Mouse (Mus musculus) bone marrow, adult 2 months (tissue): ENCODE measurements around the gene Sfmbt1. TPM values are rescaled to one million over a fixed set of nuclear protein-coding genes. Genes with fewer than 3 reads are reported as not detected.
"Not testable (repeated sequence)": the region's sequence is repeated elsewhere in the genome, so short reads cannot be mapped to it uniquely, and the experiment has no call there.

Experiments used
- H3K27ac ChIP-seq: fragments of 200-500 bp; 2 replicates; pipeline ENCODE4 v1.5.1; 2012; ENCODE audit warnings: low read depth, mild to moderate bottlenecking, control low read depth, inconsistent platforms, low read length; ENCODE audit not compliant: control insufficient read depth, poor library complexity, insufficient read depth
- H3K4me1 ChIP-seq: fragments of 200-500 bp; 2 replicates; pipeline ENCODE4 v1.6.1; 2011; ENCODE audit warnings: low read length; ENCODE audit not compliant: control insufficient read depth, insufficient read depth
- H3K4me3 ChIP-seq: fragments of 200-500 bp; replicated peaks from 2 replicates; pipeline ENCODE3; 2011; ENCODE audit warnings: mild to moderate bottlenecking, low read depth, low read length, control low read depth; ENCODE audit not compliant: control insufficient read depth
- CTCF ChIP-seq: fragments of 200-500 bp; IDR thresholded peaks from 2 replicates; pipeline ENCODE4 v1.5.1; 2011; ENCODE audit warnings: low read length, control low read depth; ENCODE audit not compliant: control insufficient read depth, insufficient read depth
- POLR2A ChIP-seq: fragments of 200-500 bp; IDR thresholded peaks from 2 replicates; pipeline ENCODE4 v1.6.1; 2011; ENCODE audit warnings: low read depth, mild to moderate bottlenecking, control low read depth, low read length, borderline replicate concordance; ENCODE audit not compliant: control insufficient read depth
- WGBS: fragments of 180-500 bp; shearing (Covaris S2); methylation state at CpG from one replicate; pipeline ENCODE4 v1.1.7; 2018; 5-methylcytosine and 5-hydroxymethylcytosine counted together
- polyA plus RNA-seq: library from polyadenylated mRNA; stranded (reverse); fragments of >200 nt; gene quantifications from 2 replicates; pipeline ENCODE4 v1.2.4, GENCODE M21; 2011; ENCODE audit warnings: low replicate concordance; ENCODE audit not compliant: missing spikeins, insufficient read depth, insufficient read length

The Sfmbt1 gene
- polyA plus RNA-seq, 1 experiment = 8.9 TPM

GRCm38 (mm10) chr14:30704098-30704855 is 10.4 kb upstream of the Sfmbt1 start:
- no peak overlapping the region for H3K4me3 ChIP-seq
- no peak overlapping the region for H3K27ac ChIP-seq
- no peaks in the 10 kb centered on the region; the same call in 1 of the 2 replicates for H3K4me1 ChIP-seq
- WGBS = 70% methylated on average over 8 of the region's 8 CpGs
- TF ChIP-seq POLR2A = no peak
- no peak for TF ChIP-seq CTCF

GRCm38 (mm10) chr14:30711892-30712291 is 2.8 kb upstream of the Sfmbt1 start:
- H3K27ac ChIP-seq = no peak overlapping the region
- no peaks in the 10 kb centered on the region; the same call in 1 of the 2 replicates for H3K4me1 ChIP-seq
- TF ChIP-seq CTCF = no peak
- TF ChIP-seq POLR2A = no peak
- 84% methylated on average over 2 of the region's 2 CpGs for WGBS
- no peak overlapping the region for H3K4me3 ChIP-seq

DNA sequence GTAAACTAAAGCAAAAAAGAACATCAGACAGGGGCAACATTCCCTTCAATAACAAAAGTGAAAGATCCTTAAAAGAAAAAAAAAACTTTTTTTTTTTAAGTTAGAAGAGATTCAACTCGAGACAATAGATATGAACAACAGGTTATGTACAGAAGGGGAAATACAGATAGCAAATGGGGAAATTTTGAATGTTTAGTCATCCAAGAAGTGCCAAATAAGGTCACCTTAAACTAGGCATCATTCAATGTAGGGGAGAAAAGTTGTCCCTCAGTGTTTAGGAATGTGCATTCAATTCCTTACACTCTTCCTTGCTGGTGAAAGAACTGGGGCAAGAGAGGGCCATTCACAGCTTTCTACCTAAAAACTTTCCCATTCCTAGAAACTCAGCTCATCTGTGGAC is 880 bp upstream of the Sfmbt1 start:
- no peak overlapping the region for H3K4me3 ChIP-seq
- no peaks in the 10 kb centered on the region; the same call in 1 of the 2 replicates for H3K4me1 ChIP-seq
- no peak overlapping the region for H3K27ac ChIP-seq
- WGBS = 26% methylated on average over 1 of the region's 1 CpGs
- TF ChIP-seq POLR2A (no peak), CTCF (no peak)

GRCm38 (mm10) chr14:30715618-30716050 is 985 bp downstream of the Sfmbt1 start:
- WGBS = under 1% methylated on average over 61 of the region's 68 CpGs
- no peak for TF ChIP-seq POLR2A
- no peak for TF ChIP-seq CTCF
- H3K4me3 ChIP-seq = peak overlapping the region; percentile 87
- H3K27ac ChIP-seq = peak overlapping the region; percentile 69; the same call in 1 of the 2 replicates
- no peaks in the 10 kb centered on the region; the same call in none of the 2 replicates for H3K4me1 ChIP-seq

DNA sequence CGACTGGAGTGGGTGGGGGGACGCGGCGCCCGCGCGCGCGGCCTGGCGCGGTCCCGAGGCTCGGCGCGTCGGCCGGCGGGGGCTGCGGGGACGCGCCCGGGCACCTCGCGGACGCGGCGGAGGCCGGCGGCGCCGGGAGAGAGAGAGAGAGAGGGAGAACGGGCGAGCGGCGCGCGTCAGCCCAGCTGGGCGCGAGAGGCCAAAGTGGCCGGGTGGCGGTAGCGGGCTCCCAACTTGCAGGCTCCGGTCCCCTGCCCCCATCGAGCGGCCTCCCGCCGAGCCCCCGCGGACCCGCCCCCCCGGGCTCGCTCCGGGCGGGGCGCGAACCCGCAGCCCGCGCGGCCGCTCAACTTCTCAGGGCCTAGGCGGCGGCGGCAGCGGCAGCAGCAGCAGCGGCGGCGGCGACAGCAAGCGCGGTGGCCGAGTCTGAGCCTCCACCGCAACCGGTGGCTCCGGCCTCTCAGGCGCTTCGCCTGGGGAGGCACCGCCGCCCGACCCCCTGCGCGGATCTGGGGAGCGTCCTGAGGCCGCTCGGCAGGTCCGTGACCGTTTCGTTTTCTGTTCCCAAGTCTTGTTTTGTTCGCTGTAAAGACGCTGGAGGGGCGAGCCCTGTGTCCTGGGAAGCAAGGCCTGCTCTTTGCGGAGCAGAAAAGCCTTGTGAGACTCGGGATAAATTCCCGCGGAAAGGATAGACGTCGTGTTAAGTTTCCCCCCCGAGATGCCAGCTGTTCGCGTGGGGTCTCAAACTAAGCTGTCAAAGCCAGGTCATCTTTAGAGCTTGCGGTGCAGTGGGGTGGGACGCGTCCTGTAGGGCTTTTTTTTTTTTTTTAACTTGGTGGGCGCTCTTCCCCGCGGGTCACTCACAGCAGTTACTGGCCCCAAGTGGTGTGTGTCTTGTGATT is 1.7 kb downstream of the Sfmbt1 start:
- Histone ChIP-seq H3K27ac (peak overlapping the region; percentile 69), H3K4me1 (no peaks in the 10 kb centered on the region; the same call in none of the 2 replicates), H3K4me3 (peak overlapping the region; percentile 87)
- 1% methylated on average over 99 of the region's 106 CpGs for WGBS
- TF ChIP-seq CTCF (no peak), POLR2A (0 out of 2 replicates have a peak, but pooled peaks have one; percentile 15)

- WGBS = under 1% methylated on average over 7 of the region's 7 CpGs
- Histone ChIP-seq H3K4me1 (no peaks in the 10 kb centered on the region; the same call in none of the 2 replicates), H3K27ac (no peak overlapping the region), H3K4me3 (peak overlapping the region; percentile 87)
- TF ChIP-seq CTCF (no peak), POLR2A (no peak)
These were observed 2.3 kb downstream of the Sfmbt1 start for GRCm38 (mm10) chr14:30716953-30717285.

- H3K4me1 ChIP-seq, H3K27ac ChIP-seq, H3K4me3 ChIP-seq: not testable (repeated sequence)
- 96% methylated on average over 1 of the region's 1 CpGs for WGBS
These were observed 4.0 kb downstream of the Sfmbt1 start for GRCm38 (mm10) chr14:30718696-30719095.

GRCm38 (mm10) chr14:30719514-30719913 is 4.9 kb downstream of the Sfmbt1 start:
- H3K4me3 ChIP-seq = no peak overlapping the region
- 72% methylated on average over 1 of the region's 1 CpGs for WGBS
- H3K4me1 ChIP-seq = no peaks in the 10 kb centered on the region; the same call in none of the 2 replicates
- no peak for TF ChIP-seq CTCF
- no peak for TF ChIP-seq POLR2A
- H3K27ac ChIP-seq = no peak overlapping the region
